Mouse (Mus musculus): ENCODE data around the gene Igsf21. TPM values are rescaled to one million over a fixed set of nuclear protein-coding genes. Genes with fewer than 3 reads are reported as not detected.
A peak's percentile ranks its signal among the peaks of the same experiment; 100 is the strongest.

Gene Igsf21
- total and polyA plus RNA-seq, 2 experiments from 2014 or later = 145 to 146 TPM

DNA sequence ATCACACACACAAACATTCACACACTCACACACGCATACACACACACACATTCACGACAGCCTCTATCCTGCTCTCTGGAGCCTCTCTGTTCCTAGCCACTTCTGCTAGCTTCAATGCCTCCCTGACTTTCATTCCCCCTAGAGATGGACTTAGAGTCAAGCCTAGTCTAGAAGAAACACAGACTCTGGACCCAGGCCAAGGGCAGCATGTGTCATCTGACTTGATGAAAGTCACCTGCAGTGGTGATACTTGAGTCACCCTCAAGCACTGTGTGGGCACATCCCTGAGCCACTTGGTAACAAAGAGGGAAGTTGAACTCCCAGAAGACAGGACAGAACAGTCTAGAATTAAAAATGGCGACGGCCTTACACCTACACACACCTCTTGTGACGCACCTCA, 168.2 kb downstream of the Igsf21 start:
- Histone ChIP-seq H3K9ac (replicated peaks; ENCODE audit: low read length, poor library complexity, severe bottlenecking) (no peak overlapping the region), H3K36me3 (ENCODE audit: insufficient read depth, low read length) (no peaks in the 10 kb centered on the region), H3K4me3 (ENCODE audit: low read depth, low read length) (no peak overlapping the region), H3K9me3 (ENCODE audit: low read length) (no peaks in the 10 kb centered on the region), H3K4me2 (ENCODE audit: low read depth, low read length, poor library complexity, severe bottlenecking) (no peak overlapping the region), H3K27me3 (ENCODE audit: insufficient read depth, low read length) (no peaks in the 10 kb centered on the region), H3K4me1 (ENCODE audit: insufficient read depth, low read length) (peaks cover 7% of the 10 kb centered on the region; the same call in 1 of the 2 replicates), H3K27ac (ENCODE audit: low read depth, low read length) (no peak overlapping the region)
- TF ChIP-seq CTCF (IDR thresholded peaks at IDR 0.05) = no peak
- no peak for ATAC-seq (ENCODE audit: low FRiP score)
- no peak for DNase-seq (ENCODE audit: low spot score)
- WGBS = 89% methylated on average over 5 of the region's 5 CpGs

DNA sequence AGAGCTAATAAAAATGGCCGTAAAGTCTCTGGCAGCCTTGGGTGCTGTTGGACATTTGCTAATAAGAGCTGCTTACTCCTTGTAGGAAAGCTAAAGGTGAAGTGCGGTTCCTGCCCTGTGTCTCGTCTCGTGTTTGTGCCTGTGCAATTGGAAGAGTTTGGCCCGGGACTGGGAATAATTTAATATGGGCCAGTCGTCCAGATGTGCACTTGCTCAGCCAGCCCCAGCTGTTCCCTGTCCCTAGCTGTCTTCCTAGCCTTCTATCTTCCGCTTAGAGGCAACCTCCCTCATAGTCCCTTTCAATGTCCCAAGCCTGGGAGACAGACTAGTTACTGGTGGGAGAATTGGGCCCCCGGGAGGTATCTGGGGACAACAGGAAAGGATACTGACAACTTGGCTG, 169.0 kb downstream of the Igsf21 start:
- DNase-seq (ENCODE audit: low spot score) (no peak), ATAC-seq (ENCODE audit: low FRiP score) (no peak)
- Histone ChIP-seq H3K27ac (ENCODE audit: low read depth, low read length) (no peak overlapping the region), H3K36me3 (ENCODE audit: insufficient read depth, low read length) (no peaks in the 10 kb centered on the region), H3K9ac (replicated peaks; ENCODE audit: low read length, poor library complexity, severe bottlenecking) (no peak overlapping the region), H3K4me3 (ENCODE audit: low read depth, low read length) (no peak overlapping the region), H3K4me2 (ENCODE audit: low read depth, low read length, poor library complexity, severe bottlenecking) (no peak overlapping the region), H3K4me1 (ENCODE audit: insufficient read depth, low read length) (peaks cover 7% of the 10 kb centered on the region; the same call in 1 of the 2 replicates), H3K9me3 (ENCODE audit: low read length) (no peaks in the 10 kb centered on the region), H3K27me3 (ENCODE audit: insufficient read depth, low read length) (no peaks in the 10 kb centered on the region)
- WGBS = 73% methylated on average over 8 of the region's 8 CpGs
- no peak for TF ChIP-seq CTCF (IDR thresholded peaks at IDR 0.05)

DNA sequence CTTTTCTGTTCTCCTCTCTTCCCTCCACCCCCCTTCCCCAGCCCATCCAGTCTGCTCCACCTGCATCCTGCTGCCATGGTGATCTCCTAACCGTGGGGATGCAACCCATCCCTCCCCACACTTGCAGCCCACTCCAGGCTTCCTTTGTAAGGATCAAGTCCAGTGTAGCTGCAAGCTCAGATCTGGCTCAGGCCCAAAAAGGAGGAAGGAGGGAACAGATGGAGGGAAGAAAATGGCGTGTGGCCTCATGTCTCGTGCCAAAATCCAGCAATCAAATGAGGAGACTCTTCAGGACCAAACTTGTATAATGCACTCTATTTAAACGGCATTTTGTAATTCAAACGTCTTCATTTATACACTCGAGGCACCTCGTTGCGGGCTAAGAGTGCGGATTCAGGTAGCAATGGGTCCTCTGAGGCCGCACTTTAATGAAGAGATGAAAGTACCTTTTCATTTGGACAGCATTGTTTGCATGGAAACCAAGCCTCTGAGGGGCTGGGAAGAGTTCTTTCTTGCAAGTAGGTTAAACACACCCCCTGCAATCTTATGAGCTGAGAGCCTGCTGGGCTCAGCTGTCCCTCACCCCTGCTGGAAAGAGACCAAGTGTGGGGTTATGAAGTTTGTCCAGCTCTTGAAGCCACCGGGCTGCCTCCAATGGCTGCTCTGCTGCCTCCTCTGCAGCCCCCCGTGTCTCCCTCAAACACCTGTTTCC, 169.6 kb downstream of the Igsf21 start:
- H3K9ac ChIP-seq (replicated peaks; ENCODE audit: low read length, poor library complexity, severe bottlenecking) = no peak overlapping the region
- H3K4me2 ChIP-seq (ENCODE audit: low read depth, low read length, poor library complexity, severe bottlenecking) = no peak overlapping the region
- no peaks in the 10 kb centered on the region for H3K9me3 ChIP-seq (ENCODE audit: low read length)
- no peaks in the 10 kb centered on the region for H3K36me3 ChIP-seq (ENCODE audit: insufficient read depth, low read length)
- peaks cover 7% of the 10 kb centered on the region; the same call in 1 of the 2 replicates for H3K4me1 ChIP-seq (ENCODE audit: insufficient read depth, low read length)
- ATAC-seq (ENCODE audit: low FRiP score) (0 out of 2 replicates have a peak, but pooled peaks have one; percentile 27), DNase-seq (ENCODE audit: low spot score) (peak; percentile 78)
- no peak overlapping the region for H3K4me3 ChIP-seq (ENCODE audit: low read depth, low read length)
- 35% methylated on average over 12 of the region's 12 CpGs for WGBS
- H3K27me3 ChIP-seq (ENCODE audit: insufficient read depth, low read length) = no peaks in the 10 kb centered on the region
- TF ChIP-seq CTCF (IDR thresholded peaks at IDR 0.05) = no peak
- no peak overlapping the region for H3K27ac ChIP-seq (ENCODE audit: low read depth, low read length)

DNA sequence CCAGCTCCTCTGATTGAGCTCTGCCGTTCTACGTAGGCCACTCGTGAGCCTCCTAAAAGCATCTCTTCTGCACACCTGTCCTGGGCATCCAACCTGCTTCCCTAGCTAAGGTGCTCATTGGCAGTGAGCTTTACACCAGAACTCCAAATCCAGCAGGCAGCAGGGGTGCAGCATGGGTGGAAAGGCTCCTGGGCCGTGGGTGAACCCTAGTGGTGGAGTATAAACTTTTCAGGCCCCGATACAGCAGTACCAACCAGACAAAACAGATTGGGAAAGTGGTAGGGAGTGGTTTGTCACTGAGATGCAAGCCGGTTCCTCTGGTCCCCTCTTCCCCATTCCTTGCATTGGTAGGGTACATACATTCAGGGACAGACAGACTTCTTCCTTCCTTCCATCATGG, 170.2 kb downstream of the Igsf21 start:
- Histone ChIP-seq H3K4me1 (ENCODE audit: insufficient read depth, low read length) (peaks cover 6% of the 10 kb centered on the region; the same call in 1 of the 2 replicates), H3K4me3 (ENCODE audit: low read depth, low read length) (no peak overlapping the region), H3K27ac (ENCODE audit: low read depth, low read length) (0 out of 2 replicates have a peak overlapping the region, but pooled peaks have one; percentile 8), H3K27me3 (ENCODE audit: insufficient read depth, low read length) (no peaks in the 10 kb centered on the region), H3K4me2 (ENCODE audit: low read depth, low read length, poor library complexity, severe bottlenecking) (no peak overlapping the region), H3K9ac (replicated peaks; ENCODE audit: low read length, poor library complexity, severe bottlenecking) (no peak overlapping the region), H3K36me3 (ENCODE audit: insufficient read depth, low read length) (no peaks in the 10 kb centered on the region), H3K9me3 (ENCODE audit: low read length) (no peaks in the 10 kb centered on the region)
- DNase-seq (ENCODE audit: low spot score) (no peak), ATAC-seq (ENCODE audit: low FRiP score) (no peak)
- peak; percentile 46 for TF ChIP-seq CTCF (IDR thresholded peaks at IDR 0.05)
- 62% methylated on average over 6 of the region's 6 CpGs for WGBS

DNA sequence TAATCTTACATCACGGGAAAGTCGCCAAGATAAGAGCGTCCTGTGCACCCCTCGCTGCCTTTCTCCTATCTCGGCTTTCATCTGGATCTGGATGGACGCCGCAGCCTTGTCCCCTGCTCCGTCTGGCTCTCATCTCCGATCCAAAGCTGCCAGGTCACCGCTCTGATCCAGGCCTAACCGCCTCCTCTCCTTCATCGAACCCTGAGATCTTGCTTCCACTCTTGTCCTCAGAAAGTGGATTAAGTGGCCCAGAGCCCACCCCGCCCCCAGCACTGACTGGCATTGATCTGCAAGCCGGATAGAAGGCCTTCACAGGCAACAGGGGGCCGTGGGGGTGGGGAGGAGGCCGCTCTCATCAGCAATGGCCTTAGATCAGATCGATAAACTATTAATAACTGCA, 175.5 kb downstream of the Igsf21 start:
- H3K9me3 ChIP-seq (ENCODE audit: low read length) = no peaks in the 10 kb centered on the region
- H3K27me3 ChIP-seq (ENCODE audit: insufficient read depth, low read length) = no peaks in the 10 kb centered on the region
- H3K4me3 ChIP-seq (ENCODE audit: low read depth, low read length) = no peak overlapping the region
- ATAC-seq (ENCODE audit: low FRiP score) (no peak), DNase-seq (ENCODE audit: low spot score) (no peak)
- H3K27ac ChIP-seq (ENCODE audit: low read depth, low read length) = peak overlapping the region; percentile 38; the same call in 1 of the 2 replicates
- H3K36me3 ChIP-seq (ENCODE audit: insufficient read depth, low read length) = no peaks in the 10 kb centered on the region; the same call in 1 of the 2 replicates
- WGBS = 27% methylated on average over 17 of the region's 17 CpGs
- H3K4me1 ChIP-seq (ENCODE audit: insufficient read depth, low read length) = 0 out of 2 replicates have a peak, but pooled peaks cover 5% of the 10 kb centered on the region
- no peak for TF ChIP-seq CTCF (IDR thresholded peaks at IDR 0.05)
- H3K9ac ChIP-seq (replicated peaks; ENCODE audit: low read length, poor library complexity, severe bottlenecking) = no peak overlapping the region
- no peak overlapping the region for H3K4me2 ChIP-seq (ENCODE audit: low read depth, low read length, poor library complexity, severe bottlenecking)

DNA sequence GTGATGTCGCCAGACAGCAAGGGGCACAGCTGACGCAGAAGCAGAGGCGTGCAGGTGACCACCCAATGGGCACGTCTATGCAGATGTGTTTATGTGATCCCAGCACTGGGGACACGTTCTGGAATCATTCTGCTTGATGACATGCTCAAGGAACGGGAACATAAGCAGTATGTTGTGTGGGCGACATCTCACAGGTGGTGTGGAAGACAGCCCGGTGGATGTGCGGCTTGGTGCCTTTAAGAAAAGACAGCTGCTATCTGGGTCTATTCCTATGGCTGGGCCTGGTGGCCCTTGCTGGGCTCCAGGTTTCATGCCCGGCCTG, 176.3 kb downstream of the Igsf21 start:
- TF ChIP-seq CTCF (IDR thresholded peaks at IDR 0.05) = no peak
- Histone ChIP-seq H3K4me3 (ENCODE audit: low read depth, low read length) (no peak overlapping the region), H3K4me2 (ENCODE audit: low read depth, low read length, poor library complexity, severe bottlenecking) (no peak overlapping the region), H3K27ac (ENCODE audit: low read depth, low read length) (peak overlapping the region; percentile 43), H3K9ac (replicated peaks; ENCODE audit: low read length, poor library complexity, severe bottlenecking) (no peak overlapping the region), H3K4me1 (ENCODE audit: insufficient read depth, low read length) (0 out of 2 replicates have a peak, but pooled peaks cover 5% of the 10 kb centered on the region), H3K36me3 (ENCODE audit: insufficient read depth, low read length) (no peaks in the 10 kb centered on the region; the same call in 1 of the 2 replicates), H3K27me3 (ENCODE audit: insufficient read depth, low read length) (no peaks in the 10 kb centered on the region), H3K9me3 (ENCODE audit: low read length) (no peaks in the 10 kb centered on the region)
- no peak for DNase-seq (ENCODE audit: low spot score)
- 39% methylated on average over 10 of the region's 10 CpGs for WGBS
- ATAC-seq (ENCODE audit: low FRiP score) = peak; percentile 7; the same call in 1 of the 2 replicates
